Mouse (Mus musculus) G1E (cell line): ENCODE results near the gene Ankrd22.

Experiments used
- CTCF ChIP-seq: IDR thresholded peaks from 2 replicates; pipeline ENCODE4 v1.5.1; 2012; ENCODE audit warnings: low read depth, low read length, inconsistent platforms, mixed read lengths
- GATA1 ChIP-seq: IDR thresholded peaks from 2 replicates; pipeline ENCODE4 v1.6.1; 2012; ENCODE audit warnings: borderline replicate concordance, low read length, inconsistent platforms, mixed read lengths
- GATA2 ChIP-seq: IDR thresholded peaks from 2 replicates; pipeline ENCODE4 v1.6.1; 2012; ENCODE audit warnings: low read depth, low read length, inconsistent platforms, borderline replicate concordance
- TAL1 ChIP-seq: conservative IDR thresholded peaks from 2 replicates; pipeline ENCODE4 v1.6.1; 2012; ENCODE audit warnings: low read depth, low read length, inconsistent platforms, mixed read lengths

GRCm38 (mm10) chr19:34104841-34105240 is 61.0 kb downstream of the Ankrd22 start:
- TF ChIP-seq CTCF (no peak), GATA1 (no peak), GATA2 (no peak), TAL1 (no peak)
